Mouse (Mus musculus): ENCODE measurements around the gene Cars2. TPM values are rescaled to one million over a fixed set of nuclear protein-coding genes. Genes with fewer than 3 reads are reported as not detected.

Cars2 gene
- total RNA-seq, 2 experiments from 2014 or later, result 13.8 to 19.4 TPM

- no peak overlapping the region for H3K27ac ChIP-seq
- no peak for TF ChIP-seq CTCF (IDR thresholded peaks at IDR 0.05)
- DNase-seq, result no peak
- intact Hi-C loops (cut with DNase I), result no loop called here
- H3K4me3 ChIP-seq, result no peak overlapping the region
Observed at GRCm38 (mm10) chr8:11523331-11523730, 27.3 kb downstream of the Cars2 start.

- Histone ChIP-seq H3K27ac (no peak overlapping the region), H3K4me3 (no peak overlapping the region)
- peak; percentile 36 for DNase-seq
- TF ChIP-seq CTCF (IDR thresholded peaks at IDR 0.05), result no peak
- intact Hi-C loops (cut with DNase I), result no loop called here
Observed at GRCm38 (mm10) chr8:11518676-11519075, 31.9 kb downstream of the Cars2 start.

- Histone ChIP-seq H3K4me3 (no peak overlapping the region), H3K27ac (no peak overlapping the region)
- no peak for DNase-seq
- TF ChIP-seq CTCF (IDR thresholded peaks at IDR 0.05), result no peak
- intact Hi-C loops (cut with DNase I), result no loop called here
Observed at GRCm38 (mm10) chr8:11518056-11518396, 32.6 kb downstream of the Cars2 start.

GRCm38 (mm10) chr8:11517366-11518055 lies 33.1 kb downstream of the Cars2 start:
- no peak overlapping the region for H3K4me3 ChIP-seq
- intact Hi-C loops (cut with DNase I), result no loop called here
- DNase-seq, result no peak
- TF ChIP-seq CTCF (IDR thresholded peaks at IDR 0.05), result no peak
- no peak overlapping the region for H3K27ac ChIP-seq

GRCm38 (mm10) chr8:11516292-11516691 lies 34.3 kb downstream of the Cars2 start:
- no peak for DNase-seq

GRCm38 (mm10) chr8:11513247-11513646 lies 37.3 kb downstream of the Cars2 start:
- intact Hi-C loops (cut with DNase I), result no loop called here
- no peak for DNase-seq
- TF ChIP-seq CTCF (IDR thresholded peaks at IDR 0.05), result no peak
- no peak overlapping the region for H3K27ac ChIP-seq
- H3K4me3 ChIP-seq, result no peak overlapping the region

More at GRCm38 (mm10) chr8:11516292-11516691, 34.3 kb downstream of the Cars2 start:
- Histone ChIP-seq H3K27ac (no peak overlapping the region), H3K4me3 (no peak overlapping the region)
- intact Hi-C loops (cut with DNase I), result no loop called here
- TF ChIP-seq CTCF (IDR thresholded peaks at IDR 0.05), result no peak

GRCm38 (mm10) chr8:11512711-11513110 lies 37.9 kb downstream of the Cars2 start:
- intact Hi-C loops (cut with DNase I), result no loop called here
- no peak overlapping the region for H3K27ac ChIP-seq
- no peak for DNase-seq

GRCm38 (mm10) chr8:11510971-11511370 lies 39.6 kb downstream of the Cars2 start:
- Histone ChIP-seq H3K27ac (no peak overlapping the region), H3K4me3 (no peak overlapping the region)
- intact Hi-C loops (cut with DNase I), result no loop called here
- no peak for DNase-seq
- no peak for TF ChIP-seq CTCF (IDR thresholded peaks at IDR 0.05)

More at GRCm38 (mm10) chr8:11512711-11513110, 37.9 kb downstream of the Cars2 start:
- no peak overlapping the region for H3K4me3 ChIP-seq
- no peak for TF ChIP-seq CTCF (IDR thresholded peaks at IDR 0.05)

GRCm38 (mm10) chr8:11508880-11509279 lies 41.7 kb downstream of the Cars2 start:
- intact Hi-C loops (cut with DNase I), result loop anchor here (5.0 kb wide), 2 partner anchors 93 to 108 kb away; no protein-coding TSS in a partner anchor
- Histone ChIP-seq H3K27ac (no peak overlapping the region), H3K4me3 (no peak overlapping the region)
- TF ChIP-seq CTCF (IDR thresholded peaks at IDR 0.05), result no peak
- no peak for DNase-seq

GRCm38 (mm10) chr8:11506802-11507201 lies 43.8 kb downstream of the Cars2 start:
- no peak overlapping the region for H3K27ac ChIP-seq
- H3K4me3 ChIP-seq, result no peak overlapping the region
- peak; percentile 60 for TF ChIP-seq CTCF (IDR thresholded peaks at IDR 0.05)
- peak; percentile 55 for DNase-seq
- intact Hi-C loops (cut with DNase I), result loop anchor here (5.0 kb wide), 2 partner anchors 95 to 110 kb away; no protein-coding TSS in a partner anchor

- TF ChIP-seq CTCF (IDR thresholded peaks at IDR 0.05), result no peak
- intact Hi-C loops (cut with DNase I), result loop anchor here (5.0 kb wide), 2 partner anchors 96 to 111 kb away; no protein-coding TSS in a partner anchor
- DNase-seq, result no peak
- Histone ChIP-seq H3K4me3 (no peak overlapping the region), H3K27ac (no peak overlapping the region)
Observed at GRCm38 (mm10) chr8:11506074-11506473, 44.5 kb downstream of the Cars2 start.

- Histone ChIP-seq H3K27ac (no peak overlapping the region), H3K4me3 (no peak overlapping the region)
- intact Hi-C loops (cut with DNase I), result no loop called here
- DNase-seq, result no peak
- TF ChIP-seq CTCF (IDR thresholded peaks at IDR 0.05), result no peak
Observed at GRCm38 (mm10) chr8:11503476-11504232, 46.9 kb downstream of the Cars2 start.

GRCm38 (mm10) chr8:11498786-11499485 lies 51.6 kb downstream of the Cars2 start:
- TF ChIP-seq CTCF (IDR thresholded peaks at IDR 0.05), result no peak
- H3K4me3 ChIP-seq, result no peak overlapping the region
- DNase-seq, result no peak
- no peak overlapping the region for H3K27ac ChIP-seq
- intact Hi-C loops (cut with DNase I), result loop anchor here (5.0 kb wide), 1 partner anchor 203 kb away; the partner anchor contains the start of gene 1700016D06Rik
